Mouse (Mus musculus): ENCODE measurements at regions not wholly inside any gene's neighbourhood (a gene's known extent, or its start where the extent isn't known, plus 50 kb on each side); places are given as distances from the start of the nearest gene placed in this dataset.
"Not testable (repeated sequence)": the region's sequence is repeated elsewhere in the genome, so short reads cannot be mapped to it uniquely, and the experiment has no call there.

GRCm38 (mm10) chr14:114001377-114001776, 687.0 kb downstream of the Tpm3-rs7 start:
- DNase-seq (ENCODE audit: low read depth, low spot score), result no peak

GRCm38 (mm10) chr14:114002420-114002819, 688.0 kb downstream of the Tpm3-rs7 start:
- DNase-seq (ENCODE audit: low read depth, low spot score), result no peak

- DNase-seq (ENCODE audit: low read depth, low spot score), result no peak
Measured at GRCm38 (mm10) chr14:114037063-114037462, 722.7 kb downstream of the Tpm3-rs7 start.

- DNase-seq (ENCODE audit: low read depth, low spot score), result peak; percentile 64
Measured at GRCm38 (mm10) chr14:114038611-114039312, 724.4 kb downstream of the Tpm3-rs7 start.

- DNase-seq (ENCODE audit: low read depth, low spot score), result no peak
Measured at GRCm38 (mm10) chr14:114053558-114054235, 739.3 kb downstream of the Tpm3-rs7 start.

GRCm38 (mm10) chr14:114061347-114061746, 746.9 kb downstream of the Tpm3-rs7 start:
- peak; percentile 70 for DNase-seq (ENCODE audit: low read depth, low spot score)

GRCm38 (mm10) chr14:114062582-114062981, 748.2 kb downstream of the Tpm3-rs7 start:
- no peak for DNase-seq (ENCODE audit: low read depth, low spot score)

- DNase-seq (ENCODE audit: low read depth, low spot score), result no peak
Measured at GRCm38 (mm10) chr14:114073236-114073635, 758.8 kb downstream of the Tpm3-rs7 start.

GRCm38 (mm10) chr14:114074011-114074410, 759.6 kb downstream of the Tpm3-rs7 start:
- no peak for DNase-seq (ENCODE audit: low read depth, low spot score)

GRCm38 (mm10) chr14:114106786-114107185, 792.4 kb downstream of the Tpm3-rs7 start:
- DNase-seq (ENCODE audit: low read depth, low spot score), result peak; percentile 24

- no peak for DNase-seq (ENCODE audit: low read depth, low spot score)
Measured at GRCm38 (mm10) chr14:114128491-114128890, 814.1 kb downstream of the Tpm3-rs7 start.

- DNase-seq (ENCODE audit: low read depth, low spot score), result no peak
Measured at GRCm38 (mm10) chr14:114166005-114166404, 851.6 kb downstream of the Tpm3-rs7 start.

- DNase-seq (ENCODE audit: low read depth, low spot score), result no peak
Measured at GRCm38 (mm10) chr14:114215609-114216008, 876.4 kb upstream of the Gpc5 start.

GRCm38 (mm10) chr14:114220868-114221267, 871.1 kb upstream of the Gpc5 start:
- DNase-seq (ENCODE audit: low read depth, low spot score), result no peak

GRCm38 (mm10) chr14:114230711-114231110, 861.3 kb upstream of the Gpc5 start:
- no peak for DNase-seq (ENCODE audit: low read depth, low spot score)

GRCm38 (mm10) chr14:114255037-114255436, 837.0 kb upstream of the Gpc5 start:
- no peak for DNase-seq (ENCODE audit: low read depth, low spot score)

- no peak for DNase-seq (ENCODE audit: low read depth, low spot score)
Measured at GRCm38 (mm10) chr14:114261657-114262056, 830.4 kb upstream of the Gpc5 start.

GRCm38 (mm10) chr14:114300611-114301010, 791.4 kb upstream of the Gpc5 start:
- DNase-seq (ENCODE audit: low read depth, low spot score), result no peak

- DNase-seq (ENCODE audit: low read depth, low spot score), result no peak
Measured at GRCm38 (mm10) chr14:114307479-114307878, 784.5 kb upstream of the Gpc5 start.

GRCm38 (mm10) chr14:114332662-114333061, 759.4 kb upstream of the Gpc5 start:
- no peak for DNase-seq (ENCODE audit: low read depth, low spot score)

GRCm38 (mm10) chr14:114349345-114349744, 742.7 kb upstream of the Gpc5 start:
- DNase-seq (ENCODE audit: low read depth, low spot score), result no peak

- not testable (repeated sequence) for DNase-seq (ENCODE audit: low read depth, low spot score)
Measured at GRCm38 (mm10) chr14:114349816-114350215, 742.2 kb upstream of the Gpc5 start.

- no peak for DNase-seq (ENCODE audit: low read depth, low spot score)
Measured at GRCm38 (mm10) chr14:114352307-114352706, 739.7 kb upstream of the Gpc5 start.
